Mouse (Mus musculus): ENCODE data around the gene Myocd. TPM values are rescaled to one million over a fixed set of nuclear protein-coding genes. Genes with fewer than 3 reads are reported as not detected.

Gene Myocd
- polyA plus RNA-seq (2015; fragmentation: Nextera tagmentation; extraction: Ambion mirVana), result 0.16 and 0.22 TPM in 2 replicates

DNA sequence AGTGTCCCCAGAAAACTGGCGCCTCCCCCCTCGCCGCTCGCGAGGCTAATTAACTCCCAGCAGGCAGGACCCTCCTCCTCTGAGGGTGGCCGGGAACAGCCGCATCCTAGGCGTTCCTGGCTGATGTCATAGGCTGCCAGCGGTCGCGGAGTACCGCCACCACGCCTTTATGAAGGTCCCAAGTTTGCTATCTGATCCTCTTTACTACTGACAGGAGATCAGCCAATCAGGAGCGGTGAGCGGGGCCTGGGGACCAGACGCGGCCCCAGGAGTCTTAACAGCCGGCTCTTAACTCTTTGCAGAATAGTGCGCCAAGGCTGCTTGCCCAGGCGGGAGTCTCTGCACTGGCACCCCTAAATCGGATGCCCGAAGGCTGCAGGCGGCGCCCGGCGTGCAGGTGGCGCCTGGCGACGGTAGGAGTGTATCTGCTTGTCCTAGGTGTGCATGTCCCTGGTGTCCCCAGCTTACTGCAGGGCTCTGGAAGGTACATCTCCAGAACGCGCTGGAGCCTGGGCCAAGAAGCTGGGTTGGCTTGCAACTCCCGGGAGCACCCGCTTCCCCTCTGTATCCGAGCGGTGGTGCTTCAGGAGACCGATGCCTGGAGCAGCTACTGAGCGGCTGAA lies at the start of gene Myocd:
Gene Myocd (minus strand): TSS at position 139 of the 623 bp plus-strand sequence.
- H3K36me3 ChIP-seq, result no peaks in the 10 kb centered on the region
- H3K9ac ChIP-seq, result no peak within 1 kb of the TSS
- ATAC-seq (ENCODE audit: low read depth) (no peak), DNase-seq (no peak)
- peak within 1 kb of the TSS; percentile 21 for H3K4me3 ChIP-seq (replicated peaks)
- 2% methylated on average over 37 of the region's 37 CpGs for WGBS (ENCODE audit: insufficient replicate concordance)
- peak within 1 kb of the TSS; percentile 41 for H3K4me2 ChIP-seq
- no peak within 1 kb of the TSS for H3K27ac ChIP-seq
- H3K27me3 ChIP-seq, result peaks cover 37% of the 10 kb centered on the region
- H3K4me1 ChIP-seq (replicated peaks), result no peaks in the 10 kb centered on the region
- no peaks in the 10 kb centered on the region for H3K9me3 ChIP-seq (replicated peaks)

DNA sequence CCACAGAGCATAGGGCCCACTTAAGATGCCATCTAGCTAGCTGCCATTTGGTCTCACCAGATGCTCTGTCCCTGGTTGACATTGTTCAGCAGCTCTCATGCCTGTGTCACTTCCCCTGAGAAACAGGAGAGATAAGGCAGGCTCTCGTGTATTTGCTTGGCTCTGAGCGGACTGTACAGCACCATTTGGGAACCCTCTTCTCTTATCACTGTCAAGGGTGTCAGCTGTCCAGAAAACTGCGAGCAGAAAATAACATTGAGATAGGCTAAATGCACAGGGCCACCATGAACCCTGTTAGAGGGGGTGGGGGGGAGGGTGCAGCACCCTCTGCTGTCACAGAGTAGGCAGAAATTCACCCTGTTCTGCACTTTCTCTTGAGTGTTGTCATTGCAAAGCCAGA lies 34.0 kb upstream of the Myocd start:
- H3K4me2 ChIP-seq, result no peak overlapping the region
- no peaks in the 10 kb centered on the region for H3K36me3 ChIP-seq
- no peak overlapping the region for H3K9ac ChIP-seq
- no peaks in the 10 kb centered on the region for H3K4me1 ChIP-seq (replicated peaks)
- H3K9me3 ChIP-seq (replicated peaks), result no peaks in the 10 kb centered on the region
- no peak overlapping the region for H3K4me3 ChIP-seq (replicated peaks)
- H3K27me3 ChIP-seq, result no peaks in the 10 kb centered on the region
- WGBS (ENCODE audit: insufficient replicate concordance), result 23% methylated on average over 3 of the region's 3 CpGs
- H3K27ac ChIP-seq, result no peak overlapping the region
- ATAC-seq (ENCODE audit: low read depth), result no peak
- no peak for DNase-seq

DNA sequence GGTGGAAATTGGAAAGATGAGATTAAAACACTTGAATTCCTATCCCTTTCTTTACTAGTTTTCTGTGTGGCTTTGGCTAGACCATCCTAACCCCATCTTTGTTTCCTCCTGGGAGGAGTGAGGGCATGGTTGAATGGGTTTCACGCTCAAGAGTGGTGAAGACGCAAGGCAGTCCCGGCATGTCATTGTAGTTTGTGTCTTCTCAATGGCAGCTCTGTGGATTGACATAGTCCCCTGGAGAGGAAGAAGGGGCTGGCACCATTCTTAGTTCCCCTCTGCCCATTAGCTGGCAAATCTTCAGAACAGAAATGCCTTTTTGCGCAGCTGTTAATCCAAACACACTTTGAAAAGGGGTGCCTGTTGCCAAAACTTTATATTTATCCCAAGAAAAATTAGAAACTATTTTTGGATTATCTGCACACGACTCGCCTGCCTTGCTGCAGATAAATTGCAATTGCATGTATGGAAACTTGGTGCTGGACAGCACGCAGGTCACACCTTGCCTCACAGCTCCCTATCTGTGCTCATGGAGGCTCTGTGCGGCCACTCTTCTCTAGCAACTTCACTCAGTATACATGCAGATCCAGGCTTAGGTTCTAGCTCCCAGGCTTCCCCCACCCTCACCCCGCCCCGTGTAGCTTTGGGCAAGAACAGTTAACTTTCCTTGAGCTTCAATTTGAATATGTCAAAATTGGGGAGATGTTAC lies 24.5 kb upstream of the Myocd start:
- 69% methylated on average over 10 of the region's 10 CpGs for WGBS (ENCODE audit: insufficient replicate concordance)
- Histone ChIP-seq H3K4me3 (replicated peaks) (no peak overlapping the region), H3K9ac (no peak overlapping the region), H3K27ac (no peak overlapping the region), H3K36me3 (no peaks in the 10 kb centered on the region), H3K4me2 (no peak overlapping the region), H3K9me3 (replicated peaks) (no peaks in the 10 kb centered on the region), H3K4me1 (replicated peaks) (no peaks in the 10 kb centered on the region), H3K27me3 (no peaks in the 10 kb centered on the region)
- ATAC-seq (ENCODE audit: low read depth), result no peak
- no peak for DNase-seq

DNA sequence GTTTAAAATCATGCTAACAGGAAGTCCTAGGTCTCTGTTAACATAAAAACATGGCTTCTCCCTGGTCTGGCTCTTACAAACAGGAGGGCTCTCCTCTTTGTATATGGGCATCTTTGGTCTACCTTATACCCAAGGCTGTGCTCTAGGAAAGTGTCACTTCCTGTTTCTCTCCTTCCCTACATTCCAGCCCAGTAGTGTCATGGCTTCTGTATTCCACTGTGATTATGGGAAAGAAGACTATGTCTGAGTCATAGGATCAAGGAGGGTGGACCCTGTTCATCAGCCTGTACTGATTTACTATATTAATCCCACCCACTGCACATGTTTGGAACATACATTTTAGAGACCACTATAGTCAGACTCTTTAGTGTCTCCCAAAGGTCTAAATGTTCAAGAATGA lies 23.2 kb upstream of the Myocd start:
- Histone ChIP-seq H3K9ac (no peak overlapping the region), H3K4me3 (replicated peaks) (no peak overlapping the region), H3K27me3 (no peaks in the 10 kb centered on the region), H3K9me3 (replicated peaks) (no peaks in the 10 kb centered on the region), H3K27ac (no peak overlapping the region), H3K36me3 (no peaks in the 10 kb centered on the region), H3K4me1 (replicated peaks) (no peaks in the 10 kb centered on the region), H3K4me2 (no peak overlapping the region)
- DNase-seq (no peak), ATAC-seq (ENCODE audit: low read depth) (no peak)

DNA sequence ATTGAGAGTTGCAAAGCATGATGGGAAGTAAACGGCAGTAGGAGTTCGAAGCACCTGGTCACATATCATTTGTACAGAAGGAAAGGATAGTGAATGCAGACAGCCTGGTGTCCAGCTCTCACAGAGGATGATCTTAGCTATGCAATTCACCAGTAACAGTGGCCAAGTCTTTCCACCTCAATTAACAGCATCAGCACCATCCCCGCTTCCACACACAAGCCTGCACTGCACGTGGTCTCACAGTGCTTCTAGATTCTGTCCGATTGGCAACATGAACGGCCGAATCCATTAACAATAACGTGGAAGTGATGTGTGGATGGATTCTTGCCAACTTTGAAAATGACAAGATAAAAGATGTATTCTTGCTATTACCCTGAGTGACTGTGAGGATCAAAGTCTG lies 17.9 kb upstream of the Myocd start:
- H3K27ac ChIP-seq, result no peak overlapping the region
- H3K36me3 ChIP-seq, result no peaks in the 10 kb centered on the region
- no peak overlapping the region for H3K4me2 ChIP-seq
- H3K4me1 ChIP-seq (replicated peaks), result no peaks in the 10 kb centered on the region
- WGBS (ENCODE audit: insufficient replicate concordance), result 76% methylated on average over 8 of the region's 8 CpGs
- H3K4me3 ChIP-seq (replicated peaks), result no peak overlapping the region
- no peaks in the 10 kb centered on the region for H3K27me3 ChIP-seq
- DNase-seq (no peak), ATAC-seq (ENCODE audit: low read depth) (no peak)
- H3K9me3 ChIP-seq (replicated peaks), result no peaks in the 10 kb centered on the region
- no peak overlapping the region for H3K9ac ChIP-seq

DNA sequence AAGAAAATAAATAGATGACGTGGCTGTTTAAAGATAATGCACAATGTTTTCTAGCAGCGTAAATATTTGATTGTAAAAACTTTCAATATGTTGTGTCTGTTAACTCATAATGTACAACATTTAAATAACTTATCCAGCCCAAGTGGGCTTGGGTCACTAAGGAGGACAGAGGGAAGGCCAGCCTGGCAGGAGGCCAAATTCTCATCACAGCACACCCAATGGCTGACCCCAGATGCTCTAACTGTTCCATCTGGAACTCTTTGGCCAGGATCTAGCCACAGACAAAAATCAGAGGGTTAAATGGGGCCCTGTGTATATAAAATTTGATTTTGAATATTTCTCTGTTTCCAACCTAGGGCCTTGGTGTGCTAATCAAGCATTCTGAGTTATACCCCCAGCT lies 16.4 kb upstream of the Myocd start:
- 69% methylated on average over 2 of the region's 2 CpGs for WGBS (ENCODE audit: insufficient replicate concordance)
- ATAC-seq (ENCODE audit: low read depth), result no peak
- Histone ChIP-seq H3K9ac (no peak overlapping the region), H3K36me3 (no peaks in the 10 kb centered on the region), H3K4me1 (replicated peaks) (no peaks in the 10 kb centered on the region), H3K4me2 (no peak overlapping the region), H3K4me3 (replicated peaks) (no peak overlapping the region), H3K9me3 (replicated peaks) (no peaks in the 10 kb centered on the region), H3K27ac (no peak overlapping the region), H3K27me3 (no peaks in the 10 kb centered on the region)
- no peak for DNase-seq

DNA sequence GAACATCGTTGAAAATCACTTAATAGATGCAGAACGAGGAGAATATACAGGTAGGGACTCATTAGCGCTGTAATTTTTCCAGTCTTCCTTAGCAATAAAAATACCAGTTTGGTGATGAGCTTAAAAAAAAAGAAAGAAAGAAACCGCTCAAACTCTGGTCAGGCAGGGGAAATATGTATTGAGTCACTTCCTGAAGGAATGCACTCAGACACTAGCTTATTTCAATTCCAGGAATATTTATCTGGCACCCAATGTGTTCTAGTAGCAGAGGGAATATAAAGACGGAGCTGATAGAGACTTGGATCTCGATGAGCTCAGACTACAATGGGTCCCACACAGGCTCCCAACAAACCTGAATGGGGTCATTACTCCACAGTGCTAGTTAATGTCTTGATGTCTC lies 5.7 kb upstream of the Myocd start:
- Histone ChIP-seq H3K36me3 (no peaks in the 10 kb centered on the region), H3K4me2 (no peak overlapping the region), H3K27me3 (peaks cover 15% of the 10 kb centered on the region), H3K27ac (no peak overlapping the region), H3K4me1 (replicated peaks) (no peaks in the 10 kb centered on the region), H3K9me3 (replicated peaks) (no peaks in the 10 kb centered on the region), H3K4me3 (replicated peaks) (no peak overlapping the region), H3K9ac (no peak overlapping the region)
- ATAC-seq (ENCODE audit: low read depth) (no peak), DNase-seq (no peak)
- WGBS (ENCODE audit: insufficient replicate concordance), result 62% methylated on average over 6 of the region's 6 CpGs

DNA sequence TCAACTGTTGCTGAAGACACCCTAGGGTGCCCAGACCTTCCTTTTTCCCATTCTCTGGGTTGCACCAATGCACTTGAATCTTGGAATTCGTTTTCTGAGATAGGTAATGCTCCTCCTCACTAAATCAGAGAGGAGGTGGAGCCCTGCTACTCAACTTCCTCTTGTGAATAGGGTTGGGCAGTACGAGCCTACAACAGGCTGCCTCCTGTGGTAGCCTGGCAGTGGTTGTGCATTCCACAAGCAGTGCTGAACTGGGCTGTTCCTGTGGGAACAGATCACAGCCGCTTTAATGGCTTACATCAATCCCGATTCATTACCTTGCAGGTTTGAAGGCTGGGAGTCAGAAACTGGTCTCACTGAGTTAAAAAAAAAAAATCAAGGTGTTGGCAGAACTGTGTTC lies 1.2 kb upstream of the Myocd start:
- Histone ChIP-seq H3K27me3 (peaks cover 37% of the 10 kb centered on the region), H3K27ac (no peak overlapping the region), H3K9ac (no peak overlapping the region), H3K4me1 (replicated peaks) (no peaks in the 10 kb centered on the region), H3K9me3 (replicated peaks) (no peaks in the 10 kb centered on the region), H3K4me3 (replicated peaks) (no peak overlapping the region), H3K36me3 (no peaks in the 10 kb centered on the region), H3K4me2 (no peak overlapping the region)
- ATAC-seq (ENCODE audit: low read depth) (no peak), DNase-seq (no peak)
- WGBS (ENCODE audit: insufficient replicate concordance), result 10% methylated on average over 4 of the region's 4 CpGs

DNA sequence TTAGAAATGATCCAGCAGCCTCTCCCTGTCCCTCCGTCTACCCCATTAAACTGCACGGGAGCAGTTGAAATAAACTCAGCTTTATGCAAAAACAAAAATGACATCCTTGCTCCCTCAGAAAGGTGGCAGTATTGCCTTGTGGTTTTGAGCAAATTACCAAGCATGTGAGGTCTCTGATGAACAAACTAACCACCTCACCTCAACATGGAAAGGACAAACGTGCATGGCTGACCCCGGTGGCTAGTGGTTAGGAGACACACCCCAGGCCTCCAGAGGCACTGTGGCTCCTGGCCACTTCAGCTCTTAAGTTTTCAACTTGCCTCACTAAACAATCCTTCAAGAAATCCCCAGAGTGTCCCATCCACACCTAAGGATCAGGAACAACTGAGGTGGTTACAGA lies 1.5 kb downstream of the Myocd start:
- no peak overlapping the region for H3K4me3 ChIP-seq (replicated peaks)
- DNase-seq (no peak), ATAC-seq (ENCODE audit: low read depth) (no peak)
- peaks cover 37% of the 10 kb centered on the region for H3K27me3 ChIP-seq
- H3K9ac ChIP-seq, result no peak overlapping the region
- H3K36me3 ChIP-seq, result no peaks in the 10 kb centered on the region
- H3K4me2 ChIP-seq, result no peak overlapping the region
- 49% methylated on average over 4 of the region's 4 CpGs for WGBS (ENCODE audit: insufficient replicate concordance)
- H3K27ac ChIP-seq, result no peak overlapping the region
- no peaks in the 10 kb centered on the region for H3K4me1 ChIP-seq (replicated peaks)
- H3K9me3 ChIP-seq (replicated peaks), result no peaks in the 10 kb centered on the region

DNA sequence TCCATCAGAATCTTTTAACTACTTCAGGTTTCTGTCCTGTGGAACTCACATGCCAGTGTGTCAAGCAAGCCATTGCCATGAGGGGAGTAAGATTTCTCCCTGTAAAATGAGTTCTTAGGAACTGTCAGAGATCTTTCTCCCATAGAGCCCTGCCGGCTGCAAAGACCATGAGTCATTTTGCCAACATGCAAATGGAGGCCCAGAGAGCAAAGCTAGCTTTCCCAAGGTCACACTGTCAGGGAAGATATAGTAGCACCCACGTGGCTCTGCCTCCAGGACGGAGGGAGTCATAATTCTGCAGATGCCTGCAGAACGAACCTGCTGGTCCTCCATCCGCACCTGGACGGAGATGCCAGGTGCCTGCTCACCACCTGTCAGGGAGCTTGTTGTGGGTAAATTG lies 6.3 kb downstream of the Myocd start:
- H3K27ac ChIP-seq, result no peak overlapping the region
- 54% methylated on average over 6 of the region's 6 CpGs for WGBS (ENCODE audit: insufficient replicate concordance)
- no peak for ATAC-seq (ENCODE audit: low read depth)
- no peaks in the 10 kb centered on the region for H3K9me3 ChIP-seq (replicated peaks)
- no peak overlapping the region for H3K4me2 ChIP-seq
- H3K4me1 ChIP-seq (replicated peaks), result no peaks in the 10 kb centered on the region
- no peak for DNase-seq
- H3K4me3 ChIP-seq (replicated peaks), result no peak overlapping the region
- H3K27me3 ChIP-seq, result peaks cover 4% of the 10 kb centered on the region; the same call in 1 of the 2 replicates
- H3K9ac ChIP-seq, result no peak overlapping the region
- no peaks in the 10 kb centered on the region for H3K36me3 ChIP-seq

DNA sequence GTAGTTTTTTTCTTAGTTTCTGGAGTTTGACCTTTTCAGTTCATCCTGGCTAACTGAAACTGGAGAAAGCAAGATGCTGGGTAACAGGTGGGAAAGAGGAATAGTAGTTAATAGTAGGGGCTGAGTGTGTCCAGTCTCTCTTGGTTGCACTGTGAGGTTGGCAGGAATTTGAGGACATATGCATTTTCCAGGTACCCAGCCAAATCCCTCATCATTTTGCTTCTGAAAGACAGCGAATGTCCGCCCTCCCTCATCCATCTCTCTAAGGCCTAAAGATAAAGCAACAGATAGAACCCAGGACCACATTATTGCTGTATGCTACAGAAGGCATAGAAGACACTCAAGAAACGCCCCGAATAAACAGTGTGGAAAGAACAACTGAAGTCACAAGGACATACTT lies 10.8 kb downstream of the Myocd start:
- DNase-seq (no peak), ATAC-seq (ENCODE audit: low read depth) (no peak)
- Histone ChIP-seq H3K9me3 (replicated peaks) (no peaks in the 10 kb centered on the region), H3K4me1 (replicated peaks) (no peaks in the 10 kb centered on the region), H3K36me3 (no peaks in the 10 kb centered on the region), H3K27me3 (no peaks in the 10 kb centered on the region), H3K9ac (no peak overlapping the region), H3K4me2 (no peak overlapping the region), H3K27ac (no peak overlapping the region), H3K4me3 (replicated peaks) (no peak overlapping the region)
- WGBS (ENCODE audit: insufficient replicate concordance), result 73% methylated on average over 4 of the region's 4 CpGs

DNA sequence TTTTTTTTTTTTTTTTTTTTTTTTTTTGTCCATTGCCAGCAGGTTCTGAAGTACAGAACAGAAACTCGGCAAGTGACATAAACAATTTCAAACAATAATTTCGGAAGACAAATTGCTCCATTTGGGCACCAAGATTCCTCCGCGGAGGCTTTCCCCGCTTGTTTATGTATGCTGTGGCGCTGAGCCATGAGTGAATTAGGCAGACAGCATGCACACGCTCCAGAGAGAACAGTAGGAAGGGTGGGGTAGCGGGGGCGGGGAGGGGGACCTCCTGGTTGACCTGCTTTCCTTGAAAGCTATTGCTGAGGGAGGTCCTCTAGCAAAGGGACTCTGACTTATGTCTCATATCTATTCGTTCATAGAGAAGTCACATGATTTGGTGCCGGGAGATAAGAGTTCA lies 13.6 kb downstream of the Myocd start:
- no peaks in the 10 kb centered on the region for H3K27me3 ChIP-seq
- ATAC-seq (ENCODE audit: low read depth) (no peak), DNase-seq (no peak)
- H3K36me3 ChIP-seq, result no peaks in the 10 kb centered on the region
- no peaks in the 10 kb centered on the region for H3K9me3 ChIP-seq (replicated peaks)
- H3K4me2 ChIP-seq, result no peak overlapping the region
- H3K9ac ChIP-seq, result no peak overlapping the region
- H3K4me1 ChIP-seq (replicated peaks), result no peaks in the 10 kb centered on the region
- no peak overlapping the region for H3K27ac ChIP-seq
- 70% methylated on average over 11 of the region's 11 CpGs for WGBS (ENCODE audit: insufficient replicate concordance)
- H3K4me3 ChIP-seq (replicated peaks), result no peak overlapping the region

Measured in liver, embryonic 13.5 days (tissue).